Mouse (Mus musculus) macrophage (primary cell): ENCODE measurements around the gene Kif17. TPM values are rescaled to one million over a fixed set of nuclear protein-coding genes. Genes with fewer than 3 reads are reported as not detected.

Experiments used
- polyA plus RNA-seq: library from polyadenylated mRNA; stranded (reverse); fragments of 250-400 nt; gene quantifications from 3 replicates; pipeline ENCODE4 v1.2.4, GENCODE M21; 2018; ENCODE audit warnings: inconsistent platforms

Kif17 gene
- polyA plus RNA-seq, 1 experiment from 2014 or later = not detected

Other genes with a start within 250 kb of the Kif17 start
- gene Hp1bp3, start 34.1 kb upstream of the Kif17 start, polyA plus RNA-seq = 87.1 to 133 TPM (median 94.2 TPM) in 3 replicates
- 0.06 to 0.09 TPM in 2 of 3 replicates, not detected in the other for gene Sh2d5, start within 50 bp of the Kif17 start, polyA plus RNA-seq
- 99.5 to 135 TPM (median 111 TPM) in 3 replicates for gene Ddost, start 54.3 kb downstream of the Kif17 start, polyA plus RNA-seq
- gene Pink1, start 75.9 kb downstream of the Kif17 start, polyA plus RNA-seq = 22.5 to 70.3 TPM (median 44.1 TPM) in 3 replicates
- gene Cda, start 117.6 kb downstream of the Kif17 start, polyA plus RNA-seq = not detected in 3 replicates
- gene Fam43b, start 146.1 kb downstream of the Kif17 start, polyA plus RNA-seq = not detected in 3 replicates
- gene Mul1, start 184.2 kb downstream of the Kif17 start, polyA plus RNA-seq = 10.2 to 12.2 TPM (median 11.8 TPM) in 3 replicates
- not detected in 3 replicates for gene Camk2n1, start 203.9 kb downstream of the Kif17 start, polyA plus RNA-seq